Mouse (Mus musculus): ENCODE data around the gene Dock4. TPM values are rescaled to one million over a fixed set of nuclear protein-coding genes. Genes with fewer than 3 reads are reported as not detected.

Gene Dock4
- polyA plus RNA-seq, 1 experiment = 2.6 TPM

- no peak overlapping the region for H3K4me3 ChIP-seq (ENCODE audit: insufficient read depth, low read depth, low read length)
- peaks cover 12% of the 10 kb centered on the region for H3K4me1 ChIP-seq (ENCODE audit: control insufficient read depth, insufficient read depth, insufficient read length, low read length)
- no peak overlapping the region for H3K27ac ChIP-seq (replicated peaks; ENCODE audit: low read depth, low read length)
Observed at GRCm38 (mm10) chr12:40553929-40554328, 108.2 kb downstream of the Dock4 start.

DNA sequence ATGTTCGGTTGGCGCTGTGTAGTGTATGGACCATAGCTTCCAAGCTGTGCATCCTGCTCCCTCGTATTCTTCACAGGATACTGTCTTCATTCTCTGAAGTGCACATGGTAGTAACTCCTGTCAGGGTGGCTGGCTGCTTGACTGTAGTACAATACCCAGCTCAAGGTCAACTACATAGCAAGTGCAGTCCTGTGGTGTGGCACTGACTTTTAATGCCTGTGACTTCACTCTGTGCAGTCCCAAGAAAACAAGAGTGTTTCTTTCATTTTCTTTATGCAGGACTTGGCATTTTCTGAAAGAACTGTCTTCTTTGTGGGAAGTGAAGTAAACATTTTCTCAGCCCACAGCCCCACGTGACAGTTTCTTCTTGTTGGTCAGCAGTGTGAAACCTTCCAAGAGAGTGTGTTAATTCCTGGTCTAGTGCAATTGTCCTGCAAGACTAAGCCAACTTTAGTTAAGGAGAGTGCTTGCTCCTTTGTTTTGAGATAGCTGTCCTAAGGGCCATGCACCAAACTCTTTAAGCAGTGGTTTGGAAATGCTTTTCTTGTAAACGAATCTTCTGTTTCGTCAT, 109.3 kb downstream of the Dock4 start:
- Histone ChIP-seq H3K27ac (replicated peaks; ENCODE audit: low read depth, low read length) (no peak overlapping the region), H3K4me1 (ENCODE audit: control insufficient read depth, insufficient read depth, insufficient read length, low read length) (peaks cover 12% of the 10 kb centered on the region), H3K4me3 (ENCODE audit: insufficient read depth, low read depth, low read length) (no peak overlapping the region)

- H3K4me1 ChIP-seq (ENCODE audit: control insufficient read depth, insufficient read depth, insufficient read length, low read length) = peaks cover 6% of the 10 kb centered on the region
- H3K4me3 ChIP-seq (ENCODE audit: insufficient read depth, low read depth, low read length) = no peak overlapping the region
- H3K27ac ChIP-seq (replicated peaks; ENCODE audit: low read depth, low read length) = peak overlapping the region; percentile 83
Observed at GRCm38 (mm10) chr12:40558600-40558999, 112.8 kb downstream of the Dock4 start.

DNA sequence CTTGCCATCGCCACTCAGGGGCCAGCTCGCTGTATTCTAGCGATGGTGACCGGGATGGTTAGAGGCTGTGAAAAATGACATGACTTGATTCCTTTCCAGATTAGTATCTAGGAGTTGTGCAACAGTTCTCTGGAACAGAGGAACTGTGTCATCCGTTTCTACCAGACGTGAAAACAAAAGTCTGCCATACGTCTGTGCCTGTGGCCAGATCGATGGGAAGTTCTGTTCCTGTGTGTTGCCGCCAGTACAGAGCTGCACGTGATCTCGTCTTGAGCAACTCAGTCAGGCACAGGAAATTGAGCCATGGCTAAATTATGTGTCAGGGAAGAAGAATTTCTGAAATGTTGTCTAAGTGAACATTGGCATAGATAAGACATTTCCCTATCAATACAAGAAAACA, 113.4 kb downstream of the Dock4 start:
- H3K4me1 ChIP-seq (ENCODE audit: control insufficient read depth, insufficient read depth, insufficient read length, low read length) = peaks cover 6% of the 10 kb centered on the region
- H3K27ac ChIP-seq (replicated peaks; ENCODE audit: low read depth, low read length) = peak overlapping the region; percentile 83
- no peak overlapping the region for H3K4me3 ChIP-seq (ENCODE audit: insufficient read depth, low read depth, low read length)

- no peak overlapping the region for H3K27ac ChIP-seq (replicated peaks; ENCODE audit: low read depth, low read length)
- H3K4me1 ChIP-seq (ENCODE audit: control insufficient read depth, insufficient read depth, insufficient read length, low read length) = peaks cover 19% of the 10 kb centered on the region
- H3K4me3 ChIP-seq (ENCODE audit: insufficient read depth, low read depth, low read length) = no peak overlapping the region
Observed at GRCm38 (mm10) chr12:40563703-40564102, 118.0 kb downstream of the Dock4 start.

- Histone ChIP-seq H3K4me1 (ENCODE audit: control insufficient read depth, insufficient read depth, insufficient read length, low read length) (peaks cover 22% of the 10 kb centered on the region), H3K27ac (replicated peaks; ENCODE audit: low read depth, low read length) (no peak overlapping the region), H3K4me3 (ENCODE audit: insufficient read depth, low read depth, low read length) (no peak overlapping the region)
Observed at GRCm38 (mm10) chr12:40564261-40564660, 118.5 kb downstream of the Dock4 start.

DNA sequence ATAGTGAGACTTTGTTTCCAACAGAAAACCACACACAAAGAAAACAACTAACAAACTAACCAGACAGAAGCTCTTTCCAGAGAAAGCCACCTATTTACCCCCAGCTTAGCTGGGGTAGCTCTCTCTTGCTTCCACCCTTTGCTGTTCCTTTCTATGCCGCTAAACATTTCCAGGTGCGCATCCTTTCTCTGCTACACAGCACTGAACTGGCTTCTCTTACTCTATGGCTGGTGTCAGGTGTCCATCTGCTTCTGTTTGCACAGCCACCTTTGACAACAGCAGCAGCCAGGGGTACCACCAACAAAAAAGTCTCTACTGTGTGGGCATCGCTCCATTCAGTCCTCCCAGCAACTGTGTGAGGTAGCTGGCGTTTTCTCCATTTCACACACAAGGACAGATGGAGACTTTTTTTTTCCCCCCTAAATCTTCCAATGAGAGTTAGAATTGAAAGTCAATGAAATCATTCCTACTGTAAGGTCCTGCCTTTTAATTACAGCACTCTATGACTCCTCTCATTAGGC, 122.7 kb downstream of the Dock4 start:
- Histone ChIP-seq H3K27ac (replicated peaks; ENCODE audit: low read depth, low read length) (no peak overlapping the region), H3K4me3 (ENCODE audit: insufficient read depth, low read depth, low read length) (no peak overlapping the region), H3K4me1 (ENCODE audit: control insufficient read depth, insufficient read depth, insufficient read length, low read length) (peaks cover 20% of the 10 kb centered on the region)

- Histone ChIP-seq H3K27ac (replicated peaks; ENCODE audit: low read depth, low read length) (no peak overlapping the region), H3K4me1 (ENCODE audit: control insufficient read depth, insufficient read depth, insufficient read length, low read length) (peaks cover 20% of the 10 kb centered on the region), H3K4me3 (ENCODE audit: insufficient read depth, low read depth, low read length) (no peak overlapping the region)
Observed at GRCm38 (mm10) chr12:40568971-40569968, 123.5 kb downstream of the Dock4 start.

GRCm38 (mm10) chr12:40570250-40570649, 124.5 kb downstream of the Dock4 start:
- Histone ChIP-seq H3K27ac (replicated peaks; ENCODE audit: low read depth, low read length) (no peak overlapping the region), H3K4me1 (ENCODE audit: control insufficient read depth, insufficient read depth, insufficient read length, low read length) (peaks cover 15% of the 10 kb centered on the region), H3K4me3 (ENCODE audit: insufficient read depth, low read depth, low read length) (no peak overlapping the region)

DNA sequence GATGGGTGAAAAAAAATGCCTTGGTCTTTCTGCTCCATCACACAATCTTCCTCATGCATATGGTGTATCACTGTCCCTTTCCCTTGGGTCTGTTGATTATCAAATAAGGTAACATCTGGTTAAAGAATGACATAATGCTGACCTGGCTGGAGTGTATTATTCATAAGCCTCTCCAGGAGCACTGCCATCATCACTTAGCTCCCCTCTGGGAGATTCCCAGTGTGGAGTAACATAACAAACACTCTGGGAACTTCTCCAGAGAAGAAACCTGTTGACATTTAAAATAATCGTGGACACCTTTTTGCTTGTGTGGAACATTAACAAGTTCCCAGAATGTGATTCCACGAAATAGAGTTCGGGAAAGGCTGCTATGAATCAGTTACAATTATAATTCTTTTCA, 128.3 kb downstream of the Dock4 start:
- Histone ChIP-seq H3K27ac (replicated peaks; ENCODE audit: low read depth, low read length) (no peak overlapping the region), H3K4me1 (ENCODE audit: control insufficient read depth, insufficient read depth, insufficient read length, low read length) (peaks cover 7% of the 10 kb centered on the region), H3K4me3 (ENCODE audit: insufficient read depth, low read depth, low read length) (no peak overlapping the region)

- Histone ChIP-seq H3K4me3 (ENCODE audit: insufficient read depth, low read depth, low read length) (no peak overlapping the region), H3K27ac (replicated peaks; ENCODE audit: low read depth, low read length) (no peak overlapping the region), H3K4me1 (ENCODE audit: control insufficient read depth, insufficient read depth, insufficient read length, low read length) (peaks cover 7% of the 10 kb centered on the region)
Observed at GRCm38 (mm10) chr12:40576749-40577148, 131.0 kb downstream of the Dock4 start.

GRCm38 (mm10) chr12:40580351-40580750, 134.6 kb downstream of the Dock4 start:
- no peak overlapping the region for H3K27ac ChIP-seq (replicated peaks; ENCODE audit: low read depth, low read length)
- H3K4me3 ChIP-seq (ENCODE audit: insufficient read depth, low read depth, low read length) = no peak overlapping the region

DNA sequence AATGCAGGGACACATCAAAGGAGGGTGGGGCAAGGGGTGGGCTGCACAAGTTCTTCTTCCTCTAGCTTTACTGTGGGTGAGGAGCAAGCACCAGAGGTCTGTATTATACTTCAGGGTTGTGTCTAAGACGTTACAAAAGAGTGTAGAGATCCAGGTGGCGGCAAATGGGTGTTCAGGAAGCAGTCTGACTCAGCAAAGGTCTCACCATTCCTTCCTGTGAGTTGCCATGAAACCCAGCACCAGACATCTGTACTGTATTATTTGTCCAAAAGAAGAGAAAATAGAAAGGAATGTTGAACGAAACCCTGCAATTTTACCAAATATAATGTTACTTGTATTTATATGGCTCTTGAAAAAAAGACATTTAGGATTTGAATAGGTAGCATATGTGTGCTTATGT, 135.3 kb downstream of the Dock4 start:
- peaks cover 15% of the 10 kb centered on the region for H3K4me1 ChIP-seq (ENCODE audit: control insufficient read depth, insufficient read depth, insufficient read length, low read length)
- H3K4me3 ChIP-seq (ENCODE audit: insufficient read depth, low read depth, low read length) = no peak overlapping the region
- H3K27ac ChIP-seq (replicated peaks; ENCODE audit: low read depth, low read length) = no peak overlapping the region

More at GRCm38 (mm10) chr12:40580351-40580750, 134.6 kb downstream of the Dock4 start:
- H3K4me1 ChIP-seq (ENCODE audit: control insufficient read depth, insufficient read depth, insufficient read length, low read length) = peaks cover 15% of the 10 kb centered on the region

- Histone ChIP-seq H3K4me3 (ENCODE audit: insufficient read depth, low read depth, low read length) (no peak overlapping the region), H3K4me1 (ENCODE audit: control insufficient read depth, insufficient read depth, insufficient read length, low read length) (peaks cover 18% of the 10 kb centered on the region), H3K27ac (replicated peaks; ENCODE audit: low read depth, low read length) (no peak overlapping the region)
Observed at GRCm38 (mm10) chr12:40582059-40582458, 136.3 kb downstream of the Dock4 start.

- Histone ChIP-seq H3K4me1 (ENCODE audit: control insufficient read depth, insufficient read depth, insufficient read length, low read length) (peaks cover 18% of the 10 kb centered on the region), H3K4me3 (ENCODE audit: insufficient read depth, low read depth, low read length) (no peak overlapping the region), H3K27ac (replicated peaks; ENCODE audit: low read depth, low read length) (peak overlapping the region; percentile 43)
Observed at GRCm38 (mm10) chr12:40584526-40585289, 139.0 kb downstream of the Dock4 start.
